Mouse (Mus musculus) adipocyte (in vitro differentiated cells): ENCODE data around the gene Kctd10.

Source experiments
- DNase-seq: peaks from one replicate; pipeline ENCODE4 v3.0.0-alpha.2; 2016; ENCODE audit warnings: low spot score

Gene Kctd10

GRCm38 (mm10) chr5:114345538-114345937 lies 34.8 kb downstream of the Kctd10 start:
- no peak for DNase-seq

- DNase-seq: no peak
Measured at GRCm38 (mm10) chr5:114343612-114344011, 36.7 kb downstream of the Kctd10 start.

- no peak for DNase-seq
Measured at GRCm38 (mm10) chr5:114342996-114343395, 37.3 kb downstream of the Kctd10 start.

GRCm38 (mm10) chr5:114323791-114324507 lies 56.4 kb downstream of the Kctd10 start:
- DNase-seq: peak; percentile 44

- no peak for DNase-seq
Measured at GRCm38 (mm10) chr5:114323105-114323790, 57.1 kb downstream of the Kctd10 start.
